Mouse (Mus musculus): ENCODE measurements at regions not wholly inside any gene's neighbourhood (a gene's known extent, or its start where the extent isn't known, plus 50 kb on each side); places are given as distances from the start of the nearest gene placed in this dataset.

GRCm38 (mm10) chr14:71359581-71359980 is 759.9 kb upstream of the Fam160b2 start:
- TF ChIP-seq POLR2A (IDR thresholded peaks at IDR 0.05; ENCODE audit: borderline replicate concordance, extremely low read depth, insufficient read depth, insufficient read length, poor library complexity, severe bottlenecking) = no peak
- no peak for TF ChIP-seq CTCF (IDR thresholded peaks at IDR 0.05; ENCODE audit: borderline replicate concordance, extremely low read depth, insufficient read depth, insufficient read length)
- no peak for DNase-seq (ENCODE audit: low read depth)

GRCm38 (mm10) chr14:71338219-71338618 is 738.6 kb upstream of the Fam160b2 start:
- TF ChIP-seq CTCF (IDR thresholded peaks at IDR 0.05; ENCODE audit: borderline replicate concordance, extremely low read depth, insufficient read depth, insufficient read length) (no peak), POLR2A (IDR thresholded peaks at IDR 0.05; ENCODE audit: borderline replicate concordance, extremely low read depth, insufficient read depth, insufficient read length, poor library complexity, severe bottlenecking) (no peak)
- DNase-seq (ENCODE audit: low read depth) = no peak

GRCm38 (mm10) chr14:71336906-71337305 is 737.3 kb upstream of the Fam160b2 start:
- DNase-seq (ENCODE audit: low read depth) = no peak
- TF ChIP-seq POLR2A (IDR thresholded peaks at IDR 0.05; ENCODE audit: borderline replicate concordance, extremely low read depth, insufficient read depth, insufficient read length, poor library complexity, severe bottlenecking) = no peak
- TF ChIP-seq CTCF (IDR thresholded peaks at IDR 0.05; ENCODE audit: borderline replicate concordance, extremely low read depth, insufficient read depth, insufficient read length) = no peak

- no peak for DNase-seq (ENCODE audit: low read depth)
- no peak for TF ChIP-seq CTCF (IDR thresholded peaks at IDR 0.05; ENCODE audit: borderline replicate concordance, extremely low read depth, insufficient read depth, insufficient read length)
- TF ChIP-seq POLR2A (IDR thresholded peaks at IDR 0.05; ENCODE audit: borderline replicate concordance, extremely low read depth, insufficient read depth, insufficient read length, poor library complexity, severe bottlenecking) = no peak
Measured at GRCm38 (mm10) chr14:71334022-71334421, 734.4 kb upstream of the Fam160b2 start.

- peak; percentile 32 for DNase-seq (ENCODE audit: low read depth)
- TF ChIP-seq CTCF (IDR thresholded peaks at IDR 0.05; ENCODE audit: borderline replicate concordance, extremely low read depth, insufficient read depth, insufficient read length) (no peak), POLR2A (IDR thresholded peaks at IDR 0.05; ENCODE audit: borderline replicate concordance, extremely low read depth, insufficient read depth, insufficient read length, poor library complexity, severe bottlenecking) (no peak)
Measured at GRCm38 (mm10) chr14:71329862-71330630, 730.4 kb upstream of the Fam160b2 start.

- no peak for DNase-seq (ENCODE audit: low read depth)
- TF ChIP-seq CTCF (IDR thresholded peaks at IDR 0.05; ENCODE audit: borderline replicate concordance, extremely low read depth, insufficient read depth, insufficient read length) (no peak), POLR2A (IDR thresholded peaks at IDR 0.05; ENCODE audit: borderline replicate concordance, extremely low read depth, insufficient read depth, insufficient read length, poor library complexity, severe bottlenecking) (no peak)
Measured at GRCm38 (mm10) chr14:71327621-71328020, 728.0 kb upstream of the Fam160b2 start.

- TF ChIP-seq POLR2A (IDR thresholded peaks at IDR 0.05; ENCODE audit: borderline replicate concordance, extremely low read depth, insufficient read depth, insufficient read length, poor library complexity, severe bottlenecking) = no peak
- TF ChIP-seq CTCF (IDR thresholded peaks at IDR 0.05; ENCODE audit: borderline replicate concordance, extremely low read depth, insufficient read depth, insufficient read length) = no peak
- DNase-seq (ENCODE audit: low read depth) = no peak
Measured at GRCm38 (mm10) chr14:71326521-71327105, 727.0 kb upstream of the Fam160b2 start.

GRCm38 (mm10) chr14:71315228-71315627 is 715.6 kb upstream of the Fam160b2 start:
- TF ChIP-seq POLR2A (IDR thresholded peaks at IDR 0.05; ENCODE audit: borderline replicate concordance, extremely low read depth, insufficient read depth, insufficient read length, poor library complexity, severe bottlenecking) (no peak), CTCF (IDR thresholded peaks at IDR 0.05; ENCODE audit: borderline replicate concordance, extremely low read depth, insufficient read depth, insufficient read length) (no peak)

GRCm38 (mm10) chr14:71299755-71300154 is 700.1 kb upstream of the Fam160b2 start:
- TF ChIP-seq POLR2A (IDR thresholded peaks at IDR 0.05; ENCODE audit: borderline replicate concordance, extremely low read depth, insufficient read depth, insufficient read length, poor library complexity, severe bottlenecking) = no peak
- no peak for TF ChIP-seq CTCF (IDR thresholded peaks at IDR 0.05; ENCODE audit: borderline replicate concordance, extremely low read depth, insufficient read depth, insufficient read length)
- peak; percentile 30 for DNase-seq (ENCODE audit: low read depth)

More at GRCm38 (mm10) chr14:71315228-71315627, 715.6 kb upstream of the Fam160b2 start:
- no peak for DNase-seq (ENCODE audit: low read depth)

- peak; percentile 32 for DNase-seq (ENCODE audit: low read depth)
- TF ChIP-seq CTCF (IDR thresholded peaks at IDR 0.05; ENCODE audit: borderline replicate concordance, extremely low read depth, insufficient read depth, insufficient read length) (no peak), POLR2A (IDR thresholded peaks at IDR 0.05; ENCODE audit: borderline replicate concordance, extremely low read depth, insufficient read depth, insufficient read length, poor library complexity, severe bottlenecking) (no peak)
Measured at GRCm38 (mm10) chr14:71281568-71281967, 681.9 kb upstream of the Fam160b2 start.

GRCm38 (mm10) chr14:71276309-71276791 is 676.7 kb upstream of the Fam160b2 start:
- DNase-seq (ENCODE audit: low read depth) = peak; percentile 89
- TF ChIP-seq CTCF (IDR thresholded peaks at IDR 0.05; ENCODE audit: borderline replicate concordance, extremely low read depth, insufficient read depth, insufficient read length) (no peak), POLR2A (IDR thresholded peaks at IDR 0.05; ENCODE audit: borderline replicate concordance, extremely low read depth, insufficient read depth, insufficient read length, poor library complexity, severe bottlenecking) (no peak)

Measured in brain, embryonic 14.5 days (tissue).